Mouse (Mus musculus) myocyte (in vitro differentiated cells): Measurements from ENCODE around the gene Slain1. TPM values are rescaled to one million over a fixed set of nuclear protein-coding genes. Genes with fewer than 3 reads are reported as not detected.

Experiments
- H3K27me3 ChIP-seq: one replicate; pipeline ENCODE4 v1.6.1; 2011; ENCODE audit not compliant: control insufficient read depth, insufficient read depth, insufficient read length
- H3K36me3 ChIP-seq: one replicate; pipeline ENCODE4 v1.6.1; 2011; ENCODE audit not compliant: control insufficient read depth, insufficient read depth
- H3K4me2 ChIP-seq: one replicate; pipeline ENCODE4 v1.6.1; 2011; ENCODE audit warnings: low read depth, control low read depth
- H3K4me3 ChIP-seq: one replicate; pipeline ENCODE4 v1.5.1; 2011; ENCODE audit warnings: mild to moderate bottlenecking, control low read depth, moderate library complexity
- H3K79me2 ChIP-seq: one replicate; pipeline ENCODE4 v1.6.1; 2011; ENCODE audit not compliant: control insufficient read depth, insufficient read depth
- H3ac ChIP-seq: one replicate; pipeline ENCODE4 v1.6.1; 2011; ENCODE audit not compliant: control insufficient read depth, insufficient read length
- CEBPB ChIP-seq: IDR thresholded peaks from 2 replicates; pipeline ENCODE4 v1.6.1; 2011; ENCODE audit warnings: mild to moderate bottlenecking, moderate library complexity; ENCODE audit not compliant: poor library complexity, insufficient read depth, severe bottlenecking
- E2F4 ChIP-seq: IDR thresholded peaks from one replicate; pipeline ENCODE4 v1.6.1; 2011; ENCODE audit warnings: mild to moderate bottlenecking, control low read depth, moderate library complexity; ENCODE audit not compliant: insufficient read depth
- MAX ChIP-seq: IDR thresholded peaks from one replicate; pipeline ENCODE4 v1.6.1; 2011; ENCODE audit warnings: low read depth, mild to moderate bottlenecking, control low read depth
- MYOD1 ChIP-seq, 3 experiments: IDR thresholded peaks; one replicate each; pipeline ENCODE4 v1.6.1; 2011; ENCODE audit warnings: control low read depth in 2 of 3, low read depth in 2 of 3, mild to moderate bottlenecking in 2 of 3, moderate library complexity in 1 of 3; ENCODE audit not compliant: insufficient read length in 2 of 3, control insufficient read depth in 1 of 3
- MYOG ChIP-seq, 3 experiments: IDR thresholded peaks; one replicate each; pipeline ENCODE4 v1.6.1; 2011; ENCODE audit warnings: control low read depth in 2 of 3, low read depth in 2 of 3, mild to moderate bottlenecking in 2 of 3; ENCODE audit not compliant: insufficient read length in 2 of 3, control insufficient read depth in 1 of 3, insufficient read depth in 1 of 3
- POLR2A ChIP-seq: IDR thresholded peaks from one replicate; pipeline ENCODE4 v1.6.1; 2011; ENCODE audit warnings: low read depth, mild to moderate bottlenecking, control low read depth, moderate library complexity; ENCODE audit not compliant: insufficient read length
- POLR2AphosphoS2 ChIP-seq: IDR thresholded peaks from one replicate; pipeline ENCODE4 v1.6.1; 2011; ENCODE audit warnings: low read depth, control low read depth; ENCODE audit not compliant: insufficient read length
- REST ChIP-seq: IDR thresholded peaks from one replicate; pipeline ENCODE4 v1.6.1; 2011; ENCODE audit warnings: mild to moderate bottlenecking, control low read depth, moderate library complexity; ENCODE audit not compliant: insufficient read depth, insufficient read length
- SRF ChIP-seq: IDR thresholded peaks from one replicate; pipeline ENCODE4 v1.6.1; 2011; ENCODE audit warnings: low read depth; ENCODE audit not compliant: control insufficient read depth, insufficient read length
- TCF12 ChIP-seq: IDR thresholded peaks from one replicate; pipeline ENCODE4 v1.6.1; 2011; ENCODE audit warnings: mild to moderate bottlenecking, control low read depth; ENCODE audit not compliant: poor library complexity, insufficient read depth, severe bottlenecking
- TCF3 ChIP-seq: IDR thresholded peaks from one replicate; pipeline ENCODE4 v1.6.1; 2011; ENCODE audit warnings: low read depth, control low read depth; ENCODE audit not compliant: insufficient read length
- USF1 ChIP-seq: IDR thresholded peaks from one replicate; pipeline ENCODE4 v1.6.1; 2011; ENCODE audit warnings: low read depth, mild to moderate bottlenecking, control low read depth, moderate library complexity
- polyA plus RNA-seq: library from polyadenylated mRNA; unstranded; fragments of >200 nt; fragmentation: generic; extraction: Trizol; gene quantifications from one replicate; pipeline ENCODE4 v1.2.1, GENCODE M21; 2012; ENCODE audit warnings: missing spikeins

The Slain1 gene
- polyA plus RNA-seq, 1 experiment: not detected

GRCm38 (mm10) chr14:103718393-103718792, 68.4 kb downstream of the Slain1 start:
- Histone ChIP-seq H3K79me2 (no peaks in the 10 kb centered on the region), H3K27me3 (no peaks in the 10 kb centered on the region), H3K36me3 (no peaks in the 10 kb centered on the region), H3K4me3 (no peak overlapping the region), H3K4me2 (no peak overlapping the region), H3ac (no peak overlapping the region)
- TF ChIP-seq CEBPB (no peak), TCF12 (no peak), MYOG (IDR thresholded peaks at IDR 0.05; ENCODE audit: control insufficient read depth in 1 of 3, insufficient read depth in 1 of 3, insufficient read length in 2 of 3, low read depth in 2 of 3) (no peak), SRF (no peak), E2F4 (no peak), TCF3 (no peak), POLR2AphosphoS2 (no peak), MAX (no peak), MYOD1 (IDR thresholded peaks at IDR 0.05; ENCODE audit: control insufficient read depth in 1 of 3, insufficient read length in 2 of 3, low read depth in 2 of 3) (no peak)

GRCm38 (mm10) chr14:103718836-103719575, 69.0 kb downstream of the Slain1 start:
- Histone ChIP-seq H3ac (no peak overlapping the region), H3K27me3 (no peaks in the 10 kb centered on the region), H3K79me2 (no peaks in the 10 kb centered on the region), H3K4me3 (no peak overlapping the region), H3K4me2 (peak overlapping the region; percentile 50), H3K36me3 (no peaks in the 10 kb centered on the region)
- no peak for TF ChIP-seq MAX
- no peak for TF ChIP-seq REST
- no peak for TF ChIP-seq SRF
- TF ChIP-seq E2F4: no peak
- no peak for TF ChIP-seq POLR2A
- no peak for TF ChIP-seq MYOG (IDR thresholded peaks at IDR 0.05; ENCODE audit: control insufficient read depth in 1 of 3, insufficient read depth in 1 of 3, insufficient read length in 2 of 3, low read depth in 2 of 3)
- no peak for TF ChIP-seq CEBPB
- no peak for TF ChIP-seq USF1
- no peak for TF ChIP-seq TCF12
- TF ChIP-seq TCF3: no peak
- no peak for TF ChIP-seq POLR2AphosphoS2
- TF ChIP-seq MYOD1 (IDR thresholded peaks at IDR 0.05; ENCODE audit: control insufficient read depth in 1 of 3, insufficient read length in 2 of 3, low read depth in 2 of 3): no peak

GRCm38 (mm10) chr14:103720163-103720562, 70.1 kb downstream of the Slain1 start:
- Histone ChIP-seq H3K36me3 (no peaks in the 10 kb centered on the region), H3ac (no peak overlapping the region), H3K79me2 (no peaks in the 10 kb centered on the region), H3K4me2 (no peak overlapping the region), H3K27me3 (no peaks in the 10 kb centered on the region), H3K4me3 (no peak overlapping the region)
- TF ChIP-seq E2F4: no peak
- no peak for TF ChIP-seq POLR2AphosphoS2
- no peak for TF ChIP-seq POLR2A
- TF ChIP-seq MAX: no peak
- no peak for TF ChIP-seq TCF3
- TF ChIP-seq SRF: no peak
- no peak for TF ChIP-seq USF1
- TF ChIP-seq MYOD1 (IDR thresholded peaks at IDR 0.05; ENCODE audit: control insufficient read depth in 1 of 3, insufficient read length in 2 of 3, low read depth in 2 of 3): no peak

- Histone ChIP-seq H3K79me2 (no peaks in the 10 kb centered on the region), H3K4me3 (no peak overlapping the region), H3ac (no peak overlapping the region), H3K4me2 (no peak overlapping the region), H3K27me3 (no peaks in the 10 kb centered on the region), H3K36me3 (no peaks in the 10 kb centered on the region)
- TF ChIP-seq POLR2A (no peak), TCF12 (no peak), TCF3 (no peak)
Observed at GRCm38 (mm10) chr14:103720637-103721355, 70.8 kb downstream of the Slain1 start.

- H3K79me2 ChIP-seq: no peaks in the 10 kb centered on the region
- H3ac ChIP-seq: no peak overlapping the region
- no peak overlapping the region for H3K4me3 ChIP-seq
- TF ChIP-seq REST: no peak
- TF ChIP-seq POLR2AphosphoS2: no peak
- no peak for TF ChIP-seq SRF
- H3K36me3 ChIP-seq: no peaks in the 10 kb centered on the region
- H3K4me2 ChIP-seq: no peak overlapping the region
- H3K27me3 ChIP-seq: no peaks in the 10 kb centered on the region
Observed at GRCm38 (mm10) chr14:103723314-103723713, 73.3 kb downstream of the Slain1 start.
